Mouse (Mus musculus) E14TG2a.4 (cell line): ENCODE measurements around the gene Ap2a2.

Source experiments
- CTCF ChIP-seq: conservative IDR thresholded peaks from 2 replicates; pipeline ENCODE4 v1.5.1; 2014; ENCODE audit warnings: low read length
- POU5F1 ChIP-seq: IDR thresholded peaks from 2 replicates; pipeline ENCODE4 v1.6.1; 2014; ENCODE audit warnings: low read length, borderline replicate concordance

GRCm38 (mm10) chr7:141574041-141574440 lies 12.1 kb downstream of the Ap2a2 start:
- TF ChIP-seq CTCF (no peak), POU5F1 (no peak)
